ENCODE assay signal across 8 mouse cellular contexts in the genomic region with DNA sequence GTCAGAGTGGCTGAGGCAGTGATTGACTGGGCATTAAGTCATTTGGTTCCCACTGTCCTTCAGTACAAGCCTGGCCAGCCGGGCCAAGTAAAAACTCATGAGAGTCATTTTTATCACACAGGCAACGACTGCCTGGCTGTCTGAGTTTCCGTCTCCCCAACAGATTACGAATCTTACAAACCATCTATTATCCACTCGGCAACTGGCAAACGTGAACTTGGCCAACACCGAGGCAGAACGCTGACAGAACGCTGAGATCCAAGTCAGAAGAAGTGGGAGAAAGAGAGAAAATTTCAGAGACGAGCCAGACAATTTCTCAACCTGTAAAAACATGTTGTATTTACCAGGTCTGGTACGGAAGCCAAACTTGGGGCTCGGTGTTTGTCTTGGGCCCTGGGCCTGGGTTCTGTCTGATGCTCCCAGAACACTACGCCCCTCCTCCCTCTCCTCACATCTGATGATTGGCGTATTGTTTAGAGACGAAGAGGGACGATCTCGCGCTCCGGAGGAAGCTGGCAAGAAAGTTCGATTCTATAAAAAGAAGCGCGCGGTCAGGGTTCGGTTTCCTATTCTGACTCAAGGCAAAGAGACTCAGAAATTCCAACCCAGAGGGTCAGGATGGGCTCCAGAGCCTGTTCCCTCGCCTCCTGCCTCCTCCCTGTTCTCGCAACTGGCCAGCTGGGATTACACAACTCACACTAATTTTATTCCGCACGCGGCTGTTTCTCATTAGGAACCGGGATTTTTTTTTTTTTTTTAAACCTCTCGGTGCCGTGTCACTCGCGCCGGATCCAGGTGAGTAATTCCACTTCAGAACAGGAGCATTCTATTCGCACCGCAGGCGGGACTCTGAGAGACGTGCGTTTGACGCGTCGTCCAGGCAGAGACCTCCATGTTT. TPM values are rescaled to one million over a fixed set of nuclear protein-coding genes. Genes with fewer than 3 reads are reported as not detected.
A peak's percentile ranks its signal among the peaks of the same experiment; 100 is the strongest.
DNase-seq lines count a peak whose midpoint lies in the region; ATAC-seq and TF ChIP-seq lines count a peak whose summit lies in the region.

No protein-coding gene starts in this region.

- intact Hi-C loops in left cerebral cortex, postnatal 36 days (cut with DNase I), result loop anchor here (2.0 to 5.0 kb wide), 2 partner anchors 43 to 87 kb away; no protein-coding TSS in a partner anchor

- H3K36me3 ChIP-seq in spleen, adult 2 months (ENCODE audit: control insufficient read depth, insufficient read depth, low read length), result no peaks in the 10 kb centered on the region
- H3K36me3 ChIP-seq in embryonic facial prominence, embryonic 12.5 days, result no peaks in the 10 kb centered on the region

- no peaks in the 10 kb centered on the region for H3K9me3 ChIP-seq in embryonic facial prominence, embryonic 12.5 days

- no peak overlapping the region for H3K9ac ChIP-seq in embryonic facial prominence, embryonic 12.5 days

- no peak for DNase-seq in spleen, adult 2 months (ENCODE audit: low read depth in 1 of 2, low spot score in 2 of 2)
- DNase-seq in spleen, postnatal 4 days (ENCODE audit: low spot score in 2 of 2), result no peak
- peak; percentile 90 to 93 for DNase-seq in heart, adult 18-20 months
- DNase-seq in kidney, adult 11 months, result peak; percentile 49
- peak; percentile 65 to 66 for DNase-seq in left cerebral cortex, postnatal 36 days (ENCODE audit: low spot score in 2 of 2)
- DNase-seq in right cerebral cortex, postnatal 4 days, result peak; percentile 32

- H3K4me1 ChIP-seq in spleen, adult 2 months (ENCODE audit: control insufficient read depth, insufficient read depth, insufficient read length), result no peaks in the 10 kb centered on the region
- peaks cover 45% of the 10 kb centered on the region for H3K4me1 ChIP-seq in embryonic facial prominence, embryonic 12.5 days

- peak overlapping the region; percentile 52 for H3K4me2 ChIP-seq in embryonic facial prominence, embryonic 12.5 days (replicated peaks)

- 3% methylated on average over 43 of the region's 43 CpGs for WGBS in spleen, adult 2 months
- WGBS in embryonic facial prominence, embryonic 12.5 days, result 2% methylated on average over 43 of the region's 43 CpGs

- H3K27ac ChIP-seq in spleen, adult 2 months (ENCODE audit: insufficient read depth, low read length), result no peak overlapping the region
- peak overlapping the region; percentile 80 for H3K27ac ChIP-seq in embryonic facial prominence, embryonic 12.5 days

- no peak for ATAC-seq in embryonic facial prominence, embryonic 12.5 days (ENCODE audit: insufficient number of reproducible peaks, insufficient read depth, low FRiP score, low TSS enrichment)
- ATAC-seq in megakaryocyte-erythroid progenitor cell, adult 5-6 weeks (replicated peaks; ENCODE audit: low FRiP score, low TSS enrichment, poor library complexity, severe bottlenecking), result peak; percentile 62

- no peaks in the 10 kb centered on the region for H3K27me3 ChIP-seq in spleen, adult 2 months (ENCODE audit: control insufficient read depth, insufficient read depth, low read length)
- H3K27me3 ChIP-seq in embryonic facial prominence, embryonic 12.5 days, result no peaks in the 10 kb centered on the region

- TF ChIP-seq CTCF in spleen, adult 2 months (IDR thresholded peaks at IDR 0.05; ENCODE audit: extremely low read depth, insufficient read depth, insufficient read length, insufficient replicate concordance), result no peak

- no peak for TF ChIP-seq POLR2A in spleen, adult 2 months (IDR thresholded peaks at IDR 0.05; ENCODE audit: low read depth, low read length)

- peak overlapping the region; percentile 40 for H3K4me3 ChIP-seq in spleen, adult 2 months (ENCODE audit: extremely low read depth, insufficient read depth, insufficient read length)
- H3K4me3 ChIP-seq in embryonic facial prominence, embryonic 12.5 days, result peak overlapping the region; percentile 28

RNA-seq across cellular contexts. Expression of a gene that starts 46.6 kb away (rescaled TPM):
- polyA plus RNA-seq in spleen, adult 2 months (2012; rRNA removed), result 19.3 and 24.2 TPM in 2 replicates
- 17.7 and 18.2 TPM in 2 replicates for polyA plus RNA-seq in embryonic facial prominence, embryonic 12.5 days (2016; fragmentation: Nextera tagmentation; extraction: Ambion mirVana)
- total RNA-seq in heart, adult 18-20 months (2021), result 10 to 100 TPM; 27.4 to 31.0 TPM
- total RNA-seq in left cerebral cortex, postnatal 36 days (2021), result 100 to 1,000 TPM in 1 of 2 experiments, 10 to 100 TPM in 1; 92.1 to 129 TPM
- total RNA-seq in megakaryocyte-erythroid progenitor cell, adult 5-6 weeks (2014; fragmentation: Nextera tagmentation), result 25.9 and 27.3 TPM in 2 replicates
- total RNA-seq in megakaryocyte-erythroid progenitor cell, adult 5-6 weeks (2017), result 11.3 and 13.6 TPM in 2 replicates

Comparison
In these comparisons a context has a peak if more than half of its experiments do, and no peak if none do; other contexts are left out.
1. DNase-seq: peak in heart, adult 18-20 months (2 of 2), kidney, adult 11 months (single experiment), left cerebral cortex, postnatal 36 days (2 of 2) and right cerebral cortex, postnatal 4 days (single experiment); none in spleen, adult 2 months (0 of 2) and spleen, postnatal 4 days (0 of 2).